Mouse (Mus musculus): Measurements from ENCODE around the gene Sinhcaf.

Gene Sinhcaf

GRCm38 (mm10) chr6:148873911-148874310 is 72.4 kb downstream of the Sinhcaf start:
- DNase-seq (ENCODE audit: low read depth, low spot score), result no peak
